Mouse (Mus musculus) cortical plate, adult 2 months (tissue): ENCODE data around the gene Pkd1l3.

Experiments used
- CTCF ChIP-seq: fragments of 200-500 bp; IDR thresholded peaks from 2 replicates; pipeline ENCODE4 v1.5.1; 2011; ENCODE audit warnings: mild to moderate bottlenecking, control low read depth, low read length; ENCODE audit not compliant: insufficient read depth; ENCODE audit errors: extremely low read depth
- POLR2A ChIP-seq: fragments of 200-500 bp; IDR thresholded peaks from 2 replicates; pipeline ENCODE4 v1.6.1; 2011; ENCODE audit warnings: mild to moderate bottlenecking, low read length, control low read depth; ENCODE audit not compliant: insufficient read depth; ENCODE audit errors: extremely low read depth

GRCm38 (mm10) chr8:109675896-109676643 lies 61.8 kb downstream of the Pkd1l3 start:
- TF ChIP-seq CTCF (no peak), POLR2A (no peak)
